Mouse (Mus musculus): Measurements from ENCODE around the gene Pln.

Gene Pln

DNA sequence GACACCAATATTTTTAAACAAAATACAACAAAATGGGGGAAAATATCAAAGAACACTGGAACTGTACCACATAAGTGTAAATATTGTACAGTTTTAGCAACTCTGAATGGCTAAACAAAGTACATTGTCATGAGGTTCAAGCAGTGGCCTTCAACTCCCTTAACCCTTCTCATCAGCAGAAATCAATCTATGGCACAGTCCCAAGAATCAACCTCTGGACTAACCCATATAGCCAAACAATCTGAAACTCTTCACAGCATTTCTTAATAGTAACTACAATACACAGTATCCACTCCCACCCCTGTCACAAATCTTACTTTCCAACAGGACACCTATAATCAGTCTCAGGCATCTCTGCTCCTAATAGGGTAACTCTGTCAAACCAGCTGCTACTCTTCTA is 26.8 kb downstream of the Pln start:
- DNase-seq (ENCODE audit: low spot score in 2 of 2) = no peak

DNA sequence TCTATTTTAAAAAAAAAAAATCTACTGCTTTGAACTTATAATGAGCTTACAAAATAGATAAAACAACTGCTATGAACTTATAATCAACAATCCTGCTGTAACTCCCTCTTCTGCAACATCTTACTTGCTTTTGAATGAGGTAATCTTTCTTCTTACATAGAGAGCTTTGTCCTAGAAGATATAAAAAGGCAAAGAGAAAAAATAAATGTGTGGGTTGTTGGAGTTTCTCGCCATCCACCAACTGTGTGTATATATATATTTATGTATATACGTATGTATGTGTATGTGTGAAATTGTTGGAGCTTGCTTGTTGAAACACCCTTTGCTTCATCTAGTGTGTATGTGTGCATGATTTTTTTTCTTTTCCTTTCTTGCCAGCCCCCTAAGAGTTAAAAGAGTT is 29.8 kb downstream of the Pln start:
- DNase-seq (ENCODE audit: low spot score in 2 of 2) = no peak

- DNase-seq (ENCODE audit: low spot score in 2 of 2) = no peak
Measured at GRCm38 (mm10) chr10:53373885-53374578, 36.6 kb downstream of the Pln start.

DNA sequence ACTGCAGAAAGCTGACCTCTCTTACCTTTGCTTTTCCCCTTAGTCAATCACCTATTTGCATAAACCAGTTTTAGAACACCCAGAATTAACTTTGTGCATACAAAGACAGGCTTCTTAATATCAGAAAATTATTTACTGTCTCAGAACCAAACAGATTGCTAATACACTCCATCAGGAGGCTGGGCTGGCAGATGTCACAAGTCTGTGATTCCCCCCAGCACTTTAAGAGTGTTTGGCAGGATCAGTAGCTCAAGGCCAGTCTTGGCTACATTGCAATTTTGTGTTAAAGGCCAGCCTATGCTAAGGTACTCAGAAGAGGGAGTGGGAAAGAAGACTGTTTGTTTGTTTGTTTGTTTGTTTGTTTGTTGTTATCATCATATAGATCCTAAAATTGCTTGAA is 39.6 kb downstream of the Pln start:
- DNase-seq (ENCODE audit: low spot score in 2 of 2) = no peak

DNA sequence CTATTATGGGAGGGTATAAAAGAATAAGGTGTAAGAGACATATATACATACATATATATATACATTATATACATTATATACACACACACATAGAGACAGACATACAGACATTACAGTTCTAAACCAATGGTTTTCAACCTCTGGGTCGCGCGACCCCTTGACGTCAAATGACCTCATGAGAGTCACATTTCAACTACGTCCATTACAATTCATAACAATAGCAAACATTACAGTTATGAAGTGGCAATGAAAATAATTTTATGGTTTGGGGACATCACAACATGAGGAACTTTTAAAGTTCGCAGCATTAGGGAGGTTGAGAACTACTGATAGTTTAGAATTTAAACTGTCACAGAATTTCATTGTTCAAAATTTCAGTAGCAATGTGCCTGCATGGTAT is 40.8 kb downstream of the Pln start:
- DNase-seq (ENCODE audit: low spot score in 2 of 2) = no peak

GRCm38 (mm10) chr10:53378981-53379708 is 41.7 kb downstream of the Pln start:
- peak; percentile 24 to 25 for DNase-seq (ENCODE audit: low spot score in 2 of 2)

GRCm38 (mm10) chr10:53379709-53380106 is 42.2 kb downstream of the Pln start, which contains the start of gene Cep85l:
Cep85l (minus strand) TSS chr10:53379947.
- DNase-seq (ENCODE audit: low spot score in 2 of 2) = peak; percentile 75 to 81

GRCm38 (mm10) chr10:53382696-53383365 is 45.4 kb downstream of the Pln start:
- DNase-seq (ENCODE audit: low spot score in 2 of 2) = no peak

DNA sequence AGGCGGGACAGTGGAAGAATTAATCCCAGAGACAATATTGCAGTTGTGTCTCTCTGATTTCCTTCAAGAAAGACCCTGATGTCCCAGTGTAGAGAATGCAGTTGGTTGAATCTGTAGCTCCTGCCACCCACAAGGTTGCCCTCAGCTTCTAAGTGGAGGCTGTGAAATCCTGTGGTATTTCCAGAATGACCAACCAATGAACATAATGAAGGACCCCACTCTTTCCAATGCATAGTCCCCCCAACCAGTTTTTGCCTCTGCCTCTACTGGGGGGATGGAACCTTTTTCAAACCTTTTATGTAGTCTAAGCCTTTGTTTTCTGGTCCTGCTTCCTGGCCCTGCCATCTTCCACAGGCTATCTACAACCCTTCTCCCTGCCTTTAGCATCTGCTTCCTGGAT is 47.4 kb downstream of the Pln start:
- no peak for DNase-seq (ENCODE audit: low spot score in 2 of 2)

DNA sequence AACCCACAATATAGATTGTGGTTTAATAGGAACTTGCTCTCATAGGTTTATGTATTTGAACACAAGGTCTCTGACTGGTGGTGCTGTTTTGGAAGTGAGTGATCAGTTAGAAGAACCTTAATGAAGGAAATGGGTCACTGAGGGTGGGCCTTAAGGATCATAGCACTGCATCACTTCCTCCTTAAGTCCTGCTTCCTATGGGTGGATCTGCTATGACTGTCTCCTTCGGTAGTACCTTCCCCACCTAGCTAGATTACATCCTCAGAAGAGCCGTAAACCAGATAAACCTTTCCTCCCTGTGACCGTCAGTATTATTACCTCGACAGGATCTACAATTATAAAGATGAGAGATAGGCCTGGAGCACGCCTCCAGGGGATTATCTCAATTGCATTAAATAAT is 48.0 kb downstream of the Pln start:
- DNase-seq (ENCODE audit: low spot score in 2 of 2) = no peak

DNA sequence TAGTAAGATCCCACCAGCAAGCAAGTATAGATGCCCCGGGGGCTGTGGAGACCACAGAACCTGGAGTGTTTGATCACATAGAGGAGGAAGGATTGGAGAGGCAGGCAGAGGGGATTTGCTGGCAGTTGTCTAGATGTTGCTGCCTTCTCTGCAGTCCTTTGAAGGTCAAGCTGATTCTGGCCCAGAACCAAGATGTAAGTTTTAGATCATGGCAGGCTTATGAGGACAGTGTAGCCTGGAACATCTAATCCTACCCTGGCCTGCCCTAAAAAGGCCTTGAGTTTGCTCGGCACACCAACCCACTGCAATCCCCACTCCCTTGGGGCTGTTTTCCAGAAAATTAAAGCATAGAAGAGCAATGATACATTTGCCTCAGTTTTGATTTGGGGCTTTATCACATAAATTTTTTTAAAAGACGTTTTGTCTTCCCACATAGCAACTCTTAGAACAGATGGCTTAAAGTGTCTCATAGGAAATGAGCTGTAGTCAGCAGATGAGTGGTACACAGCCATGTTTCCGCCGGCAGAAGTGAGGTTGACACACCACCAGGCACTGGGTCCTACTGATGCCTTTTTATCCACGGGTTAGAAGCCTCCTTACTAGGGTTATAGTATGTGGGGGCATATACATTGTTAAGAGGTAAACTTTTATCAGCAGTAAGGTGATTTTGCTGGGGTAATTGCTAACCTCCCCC is 50.9 kb downstream of the Pln start:
- DNase-seq (ENCODE audit: low spot score in 2 of 2) = no peak

- no peak for DNase-seq (ENCODE audit: low spot score in 2 of 2)
Measured at GRCm38 (mm10) chr10:53394923-53395629, 57.6 kb downstream of the Pln start.

Data from thymus, postnatal 10 days (tissue).